Mouse (Mus musculus): ENCODE data around the gene Atp8b5. TPM values are rescaled to one million over a fixed set of nuclear protein-coding genes. Genes with fewer than 3 reads are reported as not detected.

Atp8b5 gene
- polyA plus RNA-seq, 1 experiment = not detected

DNA sequence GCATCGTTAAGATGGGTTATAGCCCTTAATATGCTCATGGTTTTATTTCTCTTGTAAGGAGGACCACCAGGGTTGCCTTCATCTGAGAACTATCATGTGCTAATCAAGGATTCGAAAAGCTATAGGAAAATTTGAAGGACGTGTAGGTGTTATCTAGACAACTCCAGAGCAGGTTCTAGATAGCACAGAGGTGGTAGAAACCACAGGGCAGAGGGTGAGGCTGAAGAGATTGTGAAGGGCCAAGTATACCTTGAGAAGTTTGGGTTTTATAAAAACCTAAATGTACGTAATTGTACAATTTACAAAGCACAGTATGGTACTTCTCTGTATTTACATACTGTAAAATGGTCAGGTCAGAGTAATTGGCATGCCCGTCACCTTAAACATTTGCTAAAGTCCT lies 128.2 kb downstream of the Atp8b5 start:
- H3K4me3 ChIP-seq = no peak overlapping the region
- no peak for TF ChIP-seq USF1 (IDR thresholded peaks at IDR 0.05; ENCODE audit: low read depth)
- no peak for TF ChIP-seq MAX (IDR thresholded peaks at IDR 0.05; ENCODE audit: low read depth)
- no peak for TF ChIP-seq POLR2A (IDR thresholded peaks at IDR 0.05; ENCODE audit: insufficient read length, low read depth)
- no peak for TF ChIP-seq E2F4 (IDR thresholded peaks at IDR 0.05; ENCODE audit: insufficient read depth)
- no peak for TF ChIP-seq SRF (IDR thresholded peaks at IDR 0.05; ENCODE audit: control insufficient read depth, insufficient read length, low read depth)
- no peak for TF ChIP-seq REST (IDR thresholded peaks at IDR 0.05; ENCODE audit: insufficient read depth, insufficient read length)
- TF ChIP-seq TCF12 (IDR thresholded peaks at IDR 0.05; ENCODE audit: insufficient read depth, poor library complexity, severe bottlenecking) = no peak
- TF ChIP-seq CEBPB (IDR thresholded peaks at IDR 0.05; ENCODE audit: insufficient read depth, poor library complexity, severe bottlenecking) = no peak
- no peak for TF ChIP-seq MYOD1 (IDR thresholded peaks at IDR 0.05; ENCODE audit: control insufficient read depth in 1 of 3, insufficient read length in 2 of 3, low read depth in 2 of 3)
- no peak for TF ChIP-seq MYOG (IDR thresholded peaks at IDR 0.05; ENCODE audit: control insufficient read depth in 1 of 3, insufficient read depth in 1 of 3, insufficient read length in 2 of 3, low read depth in 2 of 3)
- no peak for TF ChIP-seq POLR2AphosphoS2 (IDR thresholded peaks at IDR 0.05; ENCODE audit: insufficient read length, low read depth)
- no peak for TF ChIP-seq TCF3 (IDR thresholded peaks at IDR 0.05; ENCODE audit: insufficient read length, low read depth)
- H3K4me2 ChIP-seq (ENCODE audit: low read depth) = peak overlapping the region; percentile 84
- H3ac ChIP-seq (ENCODE audit: control insufficient read depth, insufficient read length) = no peak overlapping the region
- H3K79me2 ChIP-seq (ENCODE audit: control insufficient read depth, insufficient read depth) = peaks cover 10% of the 10 kb centered on the region
- H3K36me3 ChIP-seq (ENCODE audit: control insufficient read depth, insufficient read depth) = no peaks in the 10 kb centered on the region
- H3K27me3 ChIP-seq (ENCODE audit: control insufficient read depth, insufficient read depth, insufficient read length) = no peaks in the 10 kb centered on the region

DNA sequence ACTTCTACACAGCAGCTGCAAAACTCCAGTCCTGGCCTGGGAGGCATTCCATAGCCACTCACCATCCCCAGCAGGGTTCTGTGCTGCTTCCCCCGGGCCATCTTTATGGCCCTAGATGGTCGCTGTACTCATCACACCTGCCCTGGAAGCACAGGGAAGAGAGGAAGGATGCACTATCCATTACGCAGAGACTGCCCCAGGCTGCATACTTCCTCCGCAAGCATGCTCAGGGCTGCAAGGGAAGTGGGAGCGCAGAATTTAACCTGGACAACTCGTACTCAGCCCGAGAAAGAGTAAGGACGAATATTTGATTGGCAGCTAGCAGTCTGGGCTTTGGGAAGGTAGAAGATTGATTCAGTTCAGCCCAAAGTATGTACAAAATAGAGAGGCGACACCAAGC lies 128.9 kb downstream of the Atp8b5 start:
- TF ChIP-seq POLR2AphosphoS2 (IDR thresholded peaks at IDR 0.05; ENCODE audit: insufficient read length, low read depth) (no peak), MYOD1 (IDR thresholded peaks at IDR 0.05; ENCODE audit: control insufficient read depth in 1 of 3, insufficient read length in 2 of 3, low read depth in 2 of 3) (peak in 1 of 3 experiments; percentile 9)
- no peaks in the 10 kb centered on the region for H3K27me3 ChIP-seq (ENCODE audit: control insufficient read depth, insufficient read depth, insufficient read length)
- no peaks in the 10 kb centered on the region for H3K36me3 ChIP-seq (ENCODE audit: control insufficient read depth, insufficient read depth)
- no peak overlapping the region for H3K4me3 ChIP-seq
- no peak overlapping the region for H3ac ChIP-seq (ENCODE audit: control insufficient read depth, insufficient read length)
- H3K79me2 ChIP-seq (ENCODE audit: control insufficient read depth, insufficient read depth) = peaks cover 8% of the 10 kb centered on the region
- peak overlapping the region; percentile 84 for H3K4me2 ChIP-seq (ENCODE audit: low read depth)

DNA sequence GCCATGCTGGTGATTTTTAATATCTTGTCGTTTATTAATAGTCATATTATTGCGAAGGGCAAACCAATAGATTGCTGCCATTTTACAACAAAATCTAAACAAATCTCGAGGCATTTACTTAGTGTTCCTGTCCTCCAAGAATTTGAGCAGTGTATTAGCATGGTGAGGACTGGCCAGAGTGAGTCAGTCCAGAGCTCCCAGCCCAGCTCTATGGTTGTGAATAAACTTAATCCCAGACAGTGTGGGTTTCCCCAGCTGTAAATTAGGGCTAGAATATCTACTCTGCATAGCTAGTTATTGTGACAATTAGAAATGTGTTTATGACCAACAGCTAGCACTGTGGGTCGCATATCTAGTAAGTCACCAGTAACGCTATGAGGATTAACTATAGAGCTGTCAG lies 129.4 kb downstream of the Atp8b5 start:
- H3K27me3 ChIP-seq (ENCODE audit: control insufficient read depth, insufficient read depth, insufficient read length) = no peaks in the 10 kb centered on the region
- TF ChIP-seq CEBPB (IDR thresholded peaks at IDR 0.05; ENCODE audit: insufficient read depth, poor library complexity, severe bottlenecking) (no peak), MAX (IDR thresholded peaks at IDR 0.05; ENCODE audit: low read depth) (no peak), REST (IDR thresholded peaks at IDR 0.05; ENCODE audit: insufficient read depth, insufficient read length) (no peak), E2F4 (IDR thresholded peaks at IDR 0.05; ENCODE audit: insufficient read depth) (no peak), POLR2A (IDR thresholded peaks at IDR 0.05; ENCODE audit: insufficient read length, low read depth) (no peak), MYOD1 (IDR thresholded peaks at IDR 0.05; ENCODE audit: control insufficient read depth in 1 of 3, insufficient read length in 2 of 3, low read depth in 2 of 3) (no peak), USF1 (IDR thresholded peaks at IDR 0.05; ENCODE audit: low read depth) (no peak), POLR2AphosphoS2 (IDR thresholded peaks at IDR 0.05; ENCODE audit: insufficient read length, low read depth) (no peak), SRF (IDR thresholded peaks at IDR 0.05; ENCODE audit: control insufficient read depth, insufficient read length, low read depth) (no peak), TCF3 (IDR thresholded peaks at IDR 0.05; ENCODE audit: insufficient read length, low read depth) (no peak), MYOG (IDR thresholded peaks at IDR 0.05; ENCODE audit: control insufficient read depth in 1 of 3, insufficient read depth in 1 of 3, insufficient read length in 2 of 3, low read depth in 2 of 3) (no peak), TCF12 (IDR thresholded peaks at IDR 0.05; ENCODE audit: insufficient read depth, poor library complexity, severe bottlenecking) (no peak)
- H3K4me2 ChIP-seq (ENCODE audit: low read depth) = peak overlapping the region; percentile 84
- peaks cover 8% of the 10 kb centered on the region for H3K79me2 ChIP-seq (ENCODE audit: control insufficient read depth, insufficient read depth)
- no peak overlapping the region for H3K4me3 ChIP-seq
- H3K36me3 ChIP-seq (ENCODE audit: control insufficient read depth, insufficient read depth) = no peaks in the 10 kb centered on the region
- no peak overlapping the region for H3ac ChIP-seq (ENCODE audit: control insufficient read depth, insufficient read length)

DNA sequence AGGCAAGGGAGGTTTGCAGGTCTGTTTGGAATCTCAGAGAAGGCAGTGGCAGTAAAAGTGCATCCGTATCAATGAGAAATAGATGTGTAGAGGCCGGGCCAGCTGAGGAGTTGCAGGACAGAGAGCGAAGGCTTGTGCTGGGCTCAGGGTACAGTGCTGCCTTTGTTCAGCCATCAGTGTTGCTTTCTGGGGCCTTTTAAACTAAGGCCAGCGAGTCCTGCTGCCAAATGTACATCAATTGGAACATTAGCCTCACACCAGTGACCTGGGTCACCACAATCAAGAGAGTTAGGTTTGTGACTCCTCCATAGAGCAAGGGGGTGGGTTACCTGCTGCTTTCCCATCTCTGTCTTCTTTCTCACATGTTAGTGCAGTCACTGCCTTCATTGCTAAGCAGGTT lies 131.1 kb downstream of the Atp8b5 start:
- TF ChIP-seq TCF12 (IDR thresholded peaks at IDR 0.05; ENCODE audit: insufficient read depth, poor library complexity, severe bottlenecking) = no peak
- no peak for TF ChIP-seq MAX (IDR thresholded peaks at IDR 0.05; ENCODE audit: low read depth)
- TF ChIP-seq MYOD1 (IDR thresholded peaks at IDR 0.05; ENCODE audit: control insufficient read depth in 1 of 3, insufficient read length in 2 of 3, low read depth in 2 of 3) = no peak
- Histone ChIP-seq H3ac (ENCODE audit: control insufficient read depth, insufficient read length) (no peak overlapping the region), H3K4me3 (no peak overlapping the region), H3K27me3 (ENCODE audit: control insufficient read depth, insufficient read depth, insufficient read length) (no peaks in the 10 kb centered on the region), H3K4me2 (ENCODE audit: low read depth) (peak overlapping the region; percentile 7), H3K36me3 (ENCODE audit: control insufficient read depth, insufficient read depth) (no peaks in the 10 kb centered on the region), H3K79me2 (ENCODE audit: control insufficient read depth, insufficient read depth) (peaks cover 8% of the 10 kb centered on the region)

DNA sequence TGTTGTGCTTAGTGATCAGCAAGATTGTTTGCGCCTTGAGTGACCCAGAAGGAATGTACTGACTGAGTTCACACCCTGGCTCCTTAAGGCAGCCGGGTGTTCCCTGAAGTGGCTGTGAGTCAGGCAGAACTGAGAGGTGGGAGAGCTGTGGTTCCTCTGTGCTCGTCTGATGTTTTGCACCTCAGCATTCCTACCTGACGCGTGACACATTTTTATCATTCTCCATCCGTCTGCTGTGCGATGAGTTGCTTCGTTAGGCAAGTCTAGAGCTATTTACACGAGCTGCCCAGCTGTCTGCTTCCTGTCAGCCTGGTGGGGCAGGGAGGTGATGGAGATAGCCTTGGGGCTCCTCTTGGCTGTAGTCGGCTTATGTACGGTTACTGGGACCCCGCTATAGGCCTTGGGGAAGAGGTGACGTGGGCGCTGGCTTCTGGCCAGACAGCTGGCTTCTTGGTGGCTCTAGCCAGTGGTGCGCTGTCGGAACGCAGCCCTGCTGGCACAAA lies 131.9 kb downstream of the Atp8b5 start:
- Histone ChIP-seq H3K36me3 (ENCODE audit: control insufficient read depth, insufficient read depth) (no peaks in the 10 kb centered on the region), H3K4me3 (no peak overlapping the region), H3ac (ENCODE audit: control insufficient read depth, insufficient read length) (no peak overlapping the region), H3K4me2 (ENCODE audit: low read depth) (peak overlapping the region; percentile 58), H3K79me2 (ENCODE audit: control insufficient read depth, insufficient read depth) (peaks cover 8% of the 10 kb centered on the region), H3K27me3 (ENCODE audit: control insufficient read depth, insufficient read depth, insufficient read length) (no peaks in the 10 kb centered on the region)
- TF ChIP-seq MYOD1 (IDR thresholded peaks at IDR 0.05; ENCODE audit: control insufficient read depth in 1 of 3, insufficient read length in 2 of 3, low read depth in 2 of 3) (peak in 1 of 3 experiments; percentile 52), TCF12 (IDR thresholded peaks at IDR 0.05; ENCODE audit: insufficient read depth, poor library complexity, severe bottlenecking) (peak; percentile 29), TCF3 (IDR thresholded peaks at IDR 0.05; ENCODE audit: insufficient read length, low read depth) (peak; percentile 1), CEBPB (IDR thresholded peaks at IDR 0.05; ENCODE audit: insufficient read depth, poor library complexity, severe bottlenecking) (peak; percentile 41; the same call in 1 of the 2 replicates), POLR2AphosphoS2 (IDR thresholded peaks at IDR 0.05; ENCODE audit: insufficient read length, low read depth) (no peak), MYOG (IDR thresholded peaks at IDR 0.05; ENCODE audit: control insufficient read depth in 1 of 3, insufficient read depth in 1 of 3, insufficient read length in 2 of 3, low read depth in 2 of 3) (peak in 1 of 3 experiments; percentile 69), SRF (IDR thresholded peaks at IDR 0.05; ENCODE audit: control insufficient read depth, insufficient read length, low read depth) (no peak)

All from myocyte (in vitro differentiated cells).